Mouse (Mus musculus): Measurements from ENCODE around the gene Nrbp1. TPM values are rescaled to one million over a fixed set of nuclear protein-coding genes. Genes with fewer than 3 reads are reported as not detected.

Gene Nrbp1
- polyA plus RNA-seq, 1 experiment from 2014 or later, result 178 TPM

GRCm38 (mm10) chr5:31218294-31218693, 22.4 kb upstream of the Nrbp1 start:
- no peak overlapping the region for H3K4me2 ChIP-seq (replicated peaks)
- ATAC-seq (ENCODE audit: insufficient number of reproducible peaks, low FRiP score, low TSS enrichment, low read depth), result no peak

GRCm38 (mm10) chr5:31219070-31219469, 21.6 kb upstream of the Nrbp1 start:
- H3K27ac ChIP-seq (replicated peaks), result no peak overlapping the region
- H3K9me3 ChIP-seq (replicated peaks), result no peaks in the 10 kb centered on the region
- WGBS, result 0% methylated on average over 2 of the region's 2 CpGs
- no peak overlapping the region for H3K9ac ChIP-seq
- H3K36me3 ChIP-seq, result no peaks in the 10 kb centered on the region
- peaks cover 4% of the 10 kb centered on the region; the same call in 1 of the 2 replicates for H3K4me1 ChIP-seq
- H3K4me2 ChIP-seq (replicated peaks), result peak overlapping the region; percentile 74
- H3K27me3 ChIP-seq, result no peaks in the 10 kb centered on the region
- H3K4me3 ChIP-seq (replicated peaks), result peak overlapping the region; percentile 100
- no peak for ATAC-seq (ENCODE audit: insufficient number of reproducible peaks, low FRiP score, low TSS enrichment, low read depth)

More at GRCm38 (mm10) chr5:31218294-31218693, 22.4 kb upstream of the Nrbp1 start:
- no peak overlapping the region for H3K9ac ChIP-seq
- H3K27me3 ChIP-seq, result no peaks in the 10 kb centered on the region
- WGBS, result 69% methylated on average over 7 of the region's 7 CpGs
- no peaks in the 10 kb centered on the region for H3K36me3 ChIP-seq
- H3K4me3 ChIP-seq (replicated peaks), result no peak overlapping the region
- H3K9me3 ChIP-seq (replicated peaks), result no peaks in the 10 kb centered on the region
- peaks cover 4% of the 10 kb centered on the region; the same call in 1 of the 2 replicates for H3K4me1 ChIP-seq
- no peak overlapping the region for H3K27ac ChIP-seq (replicated peaks)

- peak overlapping the region; percentile 100 for H3K4me3 ChIP-seq (replicated peaks)
- no peaks in the 10 kb centered on the region for H3K27me3 ChIP-seq
- no peaks in the 10 kb centered on the region for H3K9me3 ChIP-seq (replicated peaks)
- WGBS, result 1% methylated on average over 11 of the region's 11 CpGs
- H3K27ac ChIP-seq (replicated peaks), result peak overlapping the region; percentile 94
- H3K9ac ChIP-seq, result peak overlapping the region; percentile 90
- H3K36me3 ChIP-seq, result no peaks in the 10 kb centered on the region
- peaks cover 4% of the 10 kb centered on the region; the same call in 1 of the 2 replicates for H3K4me1 ChIP-seq
- peak overlapping the region; percentile 74 for H3K4me2 ChIP-seq (replicated peaks)
- ATAC-seq (ENCODE audit: insufficient number of reproducible peaks, low FRiP score, low TSS enrichment, low read depth), result no peak
Measured at GRCm38 (mm10) chr5:31219474-31219873, 21.2 kb upstream of the Nrbp1 start.

DNA sequence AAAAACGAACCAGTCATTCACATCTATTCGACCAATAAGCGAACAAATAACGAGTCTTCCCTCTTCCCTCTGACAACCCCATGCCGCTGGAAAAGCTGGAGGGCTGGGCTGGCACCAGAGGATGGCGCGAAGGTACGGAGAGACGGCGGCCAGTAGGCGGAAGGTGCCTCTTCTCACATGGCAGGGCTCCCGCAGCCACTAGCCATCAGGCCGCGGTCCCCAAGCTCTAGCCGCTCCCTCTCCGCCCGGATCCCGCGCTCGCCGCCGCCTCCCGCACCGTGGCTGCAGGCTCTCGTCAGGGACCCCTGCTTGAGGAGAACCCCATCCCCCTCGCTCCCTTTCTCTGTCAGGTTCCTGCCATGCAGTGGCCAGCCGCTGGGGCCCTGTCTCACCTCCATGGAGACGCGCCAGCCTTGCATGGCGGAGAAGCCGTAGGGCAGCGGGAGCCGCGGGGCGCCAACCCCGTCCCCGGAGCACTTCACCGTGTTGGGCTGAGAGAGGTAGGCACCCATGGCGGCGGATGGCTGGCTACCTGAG, 20.7 kb upstream of the Nrbp1 start:
- Histone ChIP-seq H3K4me3 (replicated peaks) (peak overlapping the region; percentile 100), H3K27ac (replicated peaks) (peak overlapping the region; percentile 94), H3K4me1 (peaks cover 4% of the 10 kb centered on the region; the same call in 1 of the 2 replicates), H3K27me3 (no peaks in the 10 kb centered on the region), H3K9me3 (replicated peaks) (no peaks in the 10 kb centered on the region), H3K4me2 (replicated peaks) (peak overlapping the region; percentile 74), H3K9ac (peak overlapping the region; percentile 90), H3K36me3 (no peaks in the 10 kb centered on the region)
- ATAC-seq (ENCODE audit: insufficient number of reproducible peaks, low FRiP score, low TSS enrichment, low read depth), result peak; percentile 69
- WGBS, result under 1% methylated on average over 40 of the region's 40 CpGs

GRCm38 (mm10) chr5:31220448-31221303, 20.0 kb upstream of the Nrbp1 start, which contains the start of gene Ppm1g:
TSS of gene Ppm1g (minus strand) at chr5:31220687.
- peak within 1 kb of the TSS; percentile 90 for H3K9ac ChIP-seq
- no peaks in the 10 kb centered on the region for H3K36me3 ChIP-seq
- peak within 1 kb of the TSS; percentile 74 for H3K4me2 ChIP-seq (replicated peaks)
- H3K4me1 ChIP-seq, result peaks cover 4% of the 10 kb centered on the region; the same call in 1 of the 2 replicates
- WGBS, result under 1% methylated on average over 60 of the region's 70 CpGs
- H3K27me3 ChIP-seq, result no peaks in the 10 kb centered on the region
- peak; percentile 95 for ATAC-seq (ENCODE audit: insufficient number of reproducible peaks, low FRiP score, low TSS enrichment, low read depth)
- peak within 1 kb of the TSS; percentile 94 for H3K27ac ChIP-seq (replicated peaks)
- no peaks in the 10 kb centered on the region for H3K9me3 ChIP-seq (replicated peaks)
- peak within 1 kb of the TSS; percentile 100 for H3K4me3 ChIP-seq (replicated peaks)

DNA sequence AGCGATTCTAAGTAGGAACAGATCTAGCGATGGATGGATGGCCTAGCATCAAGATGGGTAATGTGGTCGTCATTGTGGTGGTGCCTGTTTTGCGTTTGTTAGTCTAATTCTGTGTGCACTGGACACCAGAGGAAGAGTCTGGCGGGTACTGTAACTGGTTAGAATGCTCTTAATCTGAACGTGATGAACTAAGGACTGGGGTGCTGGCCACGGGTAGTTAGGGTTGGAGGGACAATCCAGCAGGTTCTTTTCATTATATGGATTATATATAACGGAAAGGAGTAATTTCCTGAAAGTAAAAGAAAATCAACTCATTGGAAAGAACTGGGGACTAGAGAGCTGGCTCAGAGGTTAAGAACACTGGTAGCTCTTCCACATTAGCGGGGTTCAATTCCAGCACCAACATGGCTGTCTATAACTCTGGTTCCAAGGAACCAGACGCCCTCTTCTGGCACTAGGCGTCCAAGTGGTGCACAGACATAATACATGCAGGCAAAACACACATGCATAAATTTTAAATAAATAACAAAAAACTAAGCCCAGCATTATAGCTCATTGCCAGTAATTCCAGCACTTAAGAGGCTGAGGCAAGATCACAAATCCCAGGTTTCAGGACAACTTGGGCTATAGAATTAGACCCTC, 19.2 kb upstream of the Nrbp1 start:
- Histone ChIP-seq H3K9ac (peak overlapping the region; percentile 54; the same call in 1 of the 2 replicates), H3K27ac (replicated peaks) (peak overlapping the region; percentile 94), H3K4me3 (replicated peaks) (peak overlapping the region; percentile 100), H3K4me1 (peaks cover 4% of the 10 kb centered on the region; the same call in 1 of the 2 replicates), H3K27me3 (no peaks in the 10 kb centered on the region), H3K9me3 (replicated peaks) (no peaks in the 10 kb centered on the region), H3K36me3 (no peaks in the 10 kb centered on the region), H3K4me2 (replicated peaks) (peak overlapping the region; percentile 74)
- ATAC-seq (ENCODE audit: insufficient number of reproducible peaks, low FRiP score, low TSS enrichment, low read depth), result no peak
- 9% methylated on average over 11 of the region's 11 CpGs for WGBS

DNA sequence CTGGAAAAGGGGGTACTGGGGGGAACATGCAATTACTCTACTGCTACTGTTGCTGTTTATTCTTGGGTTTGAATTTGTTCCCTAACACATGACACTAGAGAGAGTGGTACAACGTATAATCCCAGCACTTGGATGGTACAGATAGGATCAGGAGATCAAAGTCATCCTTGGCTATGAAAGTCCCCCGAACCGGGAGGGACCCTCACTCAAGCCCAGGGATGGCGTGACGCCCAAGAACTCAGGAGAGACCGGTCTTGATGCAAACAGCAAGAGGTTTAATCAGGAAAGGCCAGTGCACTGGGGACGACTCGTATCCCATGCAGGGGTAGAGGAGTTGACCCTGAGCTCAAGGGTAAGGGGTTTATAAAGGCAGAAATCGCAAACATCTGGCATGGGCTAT, 18.0 kb upstream of the Nrbp1 start:
- H3K9me3 ChIP-seq (replicated peaks), result no peaks in the 10 kb centered on the region
- H3K9ac ChIP-seq, result no peak overlapping the region
- ATAC-seq (ENCODE audit: insufficient number of reproducible peaks, low FRiP score, low TSS enrichment, low read depth), result no peak
- H3K4me3 ChIP-seq (replicated peaks), result no peak overlapping the region
- H3K4me1 ChIP-seq, result peaks cover 4% of the 10 kb centered on the region; the same call in 1 of the 2 replicates
- no peaks in the 10 kb centered on the region for H3K36me3 ChIP-seq
- no peak overlapping the region for H3K27ac ChIP-seq (replicated peaks)
- no peak overlapping the region for H3K4me2 ChIP-seq (replicated peaks)
- H3K27me3 ChIP-seq, result no peaks in the 10 kb centered on the region
- 79% methylated on average over 9 of the region's 9 CpGs for WGBS

DNA sequence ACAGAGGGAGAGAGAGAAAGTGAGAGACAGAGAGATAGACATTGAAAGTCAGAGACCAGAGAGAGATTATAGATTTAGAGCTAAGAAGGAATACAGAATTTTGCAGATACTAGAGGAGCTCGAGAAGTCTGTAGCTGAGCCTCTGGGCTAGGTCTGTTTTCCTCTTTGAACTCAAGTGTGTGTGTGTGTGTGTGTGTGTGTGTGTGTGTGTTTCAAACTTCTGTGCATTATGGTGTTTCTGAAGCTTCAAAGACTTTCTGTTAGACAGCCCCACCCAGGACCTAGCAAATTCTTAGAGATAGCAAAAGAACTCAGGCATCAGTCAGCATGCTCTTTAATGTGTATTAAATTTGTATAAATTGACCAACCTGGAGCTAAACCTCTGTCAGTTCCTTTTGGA, 14.0 kb upstream of the Nrbp1 start:
- H3K36me3 ChIP-seq, result no peaks in the 10 kb centered on the region
- H3K4me1 ChIP-seq, result no peaks in the 10 kb centered on the region
- 43% methylated on average over 1 of the region's 1 CpGs for WGBS
- H3K27me3 ChIP-seq, result no peaks in the 10 kb centered on the region
- no peak overlapping the region for H3K9ac ChIP-seq
- no peaks in the 10 kb centered on the region for H3K9me3 ChIP-seq (replicated peaks)
- H3K4me2 ChIP-seq (replicated peaks), result no peak overlapping the region
- no peak for ATAC-seq (ENCODE audit: insufficient number of reproducible peaks, low FRiP score, low TSS enrichment, low read depth)
- no peak overlapping the region for H3K4me3 ChIP-seq (replicated peaks)
- H3K27ac ChIP-seq (replicated peaks), result no peak overlapping the region

DNA sequence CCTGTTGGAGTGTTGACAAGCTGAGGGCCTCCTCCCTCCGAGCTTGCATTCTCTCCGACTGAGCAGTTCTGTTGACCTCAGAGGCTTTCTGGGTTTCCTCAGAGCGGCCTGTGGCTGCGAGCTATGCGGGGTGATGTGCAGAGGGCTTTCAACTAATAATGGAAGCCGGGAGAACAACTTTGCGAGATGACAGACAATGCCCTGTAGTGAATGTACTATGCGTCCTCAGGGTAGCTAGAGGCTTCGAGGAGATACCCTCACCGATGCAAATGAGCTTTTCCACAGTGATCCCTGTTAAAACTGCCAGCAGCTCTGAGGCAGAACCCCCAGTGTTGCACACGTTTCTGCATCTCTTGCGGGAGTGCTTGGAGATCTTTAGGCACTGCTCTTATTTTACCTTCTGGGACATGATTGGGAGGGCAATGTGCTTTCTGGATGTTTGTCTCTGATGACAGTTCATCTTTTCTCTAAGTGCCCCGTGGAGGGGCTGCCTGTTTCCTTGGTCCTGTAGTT, 914 bp downstream of the Nrbp1 start:
- H3K9ac ChIP-seq, result peak overlapping the region; percentile 92
- under 1% methylated on average over 13 of the region's 13 CpGs for WGBS
- H3K9me3 ChIP-seq (replicated peaks), result no peaks in the 10 kb centered on the region
- peaks cover 9% of the 10 kb centered on the region for H3K4me1 ChIP-seq
- peak overlapping the region; percentile 96 for H3K4me3 ChIP-seq (replicated peaks)
- H3K36me3 ChIP-seq, result peaks cover 31% of the 10 kb centered on the region
- H3K27me3 ChIP-seq, result no peaks in the 10 kb centered on the region
- H3K27ac ChIP-seq (replicated peaks), result peak overlapping the region; percentile 99
- ATAC-seq (ENCODE audit: insufficient number of reproducible peaks, low FRiP score, low TSS enrichment, low read depth), result no peak
- H3K4me2 ChIP-seq (replicated peaks), result peak overlapping the region; percentile 73

DNA sequence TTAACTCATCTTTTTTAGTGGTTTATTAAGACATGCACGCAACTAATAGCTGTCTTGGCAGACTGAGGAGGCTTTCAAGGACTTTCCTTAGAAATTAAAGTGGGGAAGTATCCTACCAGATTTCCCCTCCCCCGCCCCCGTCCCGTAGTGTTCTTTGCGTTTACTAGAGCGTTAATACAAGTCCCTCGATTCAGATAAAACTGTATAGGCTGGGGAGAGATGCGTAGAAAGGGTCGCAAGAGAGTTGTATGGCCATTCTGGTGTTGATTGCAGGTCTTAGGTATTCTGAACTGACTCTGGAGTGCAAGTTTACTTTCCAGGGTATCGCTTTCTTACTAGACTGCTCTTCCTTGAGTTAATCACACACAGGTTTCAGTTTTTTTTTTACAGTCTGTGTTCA, 1.5 kb downstream of the Nrbp1 start:
- Histone ChIP-seq H3K9me3 (replicated peaks) (no peaks in the 10 kb centered on the region), H3K9ac (peak overlapping the region; percentile 92), H3K4me1 (peaks cover 9% of the 10 kb centered on the region), H3K27me3 (no peaks in the 10 kb centered on the region), H3K4me2 (replicated peaks) (peak overlapping the region; percentile 73), H3K27ac (replicated peaks) (peak overlapping the region; percentile 99; the same call in 1 of the 2 replicates), H3K4me3 (replicated peaks) (peak overlapping the region; percentile 96), H3K36me3 (peaks cover 37% of the 10 kb centered on the region)
- 19% methylated on average over 10 of the region's 10 CpGs for WGBS
- no peak for ATAC-seq (ENCODE audit: insufficient number of reproducible peaks, low FRiP score, low TSS enrichment, low read depth)

GRCm38 (mm10) chr5:31250716-31251115, 10.1 kb downstream of the Nrbp1 start:
- Histone ChIP-seq H3K4me3 (replicated peaks) (0 out of 2 replicates have a peak overlapping the region, but pooled peaks have one; percentile 39), H3K4me2 (replicated peaks) (peak overlapping the region; percentile 44; the same call in 1 of the 2 replicates), H3K27ac (replicated peaks) (peak overlapping the region; percentile 83)

More at GRCm38 (mm10) chr5:31250716-31251115, 10.1 kb downstream of the Nrbp1 start:
- WGBS, result 25% methylated on average over 4 of the region's 4 CpGs
- peak; percentile 36 for ATAC-seq (ENCODE audit: insufficient number of reproducible peaks, low FRiP score, low TSS enrichment, low read depth)
- Histone ChIP-seq H3K9me3 (replicated peaks) (no peaks in the 10 kb centered on the region), H3K4me1 (peaks cover 42% of the 10 kb centered on the region), H3K27me3 (no peaks in the 10 kb centered on the region), H3K9ac (no peak overlapping the region), H3K36me3 (peaks cover 88% of the 10 kb centered on the region)
